Mouse (Mus musculus) adrenal gland, adult 2 months (tissue): Measurements from ENCODE around the gene Fam189a1. TPM values are rescaled to one million over a fixed set of nuclear protein-coding genes. Genes with fewer than 3 reads are reported as not detected.

Experiments used
- DNase-seq: peaks from one replicate; pipeline ENCODE4 v3.0.0; 2021
- polyA plus RNA-seq: library from polyadenylated mRNA; depleted of rRNA; stranded (reverse); fragments of >200 nt; gene quantifications from 2 replicates; pipeline ENCODE4 v1.2.3, GENCODE M21; 2012
- total RNA-seq, 2 experiments: library from RNA; stranded (reverse); gene quantifications; 2 replicates each; pipeline ENCODE4 v1.2.3; 2021

The Fam189a1 gene
- total and polyA plus RNA-seq, 3 experiments, result 0.37 to 1.9 (median 1.3) TPM

DNA sequence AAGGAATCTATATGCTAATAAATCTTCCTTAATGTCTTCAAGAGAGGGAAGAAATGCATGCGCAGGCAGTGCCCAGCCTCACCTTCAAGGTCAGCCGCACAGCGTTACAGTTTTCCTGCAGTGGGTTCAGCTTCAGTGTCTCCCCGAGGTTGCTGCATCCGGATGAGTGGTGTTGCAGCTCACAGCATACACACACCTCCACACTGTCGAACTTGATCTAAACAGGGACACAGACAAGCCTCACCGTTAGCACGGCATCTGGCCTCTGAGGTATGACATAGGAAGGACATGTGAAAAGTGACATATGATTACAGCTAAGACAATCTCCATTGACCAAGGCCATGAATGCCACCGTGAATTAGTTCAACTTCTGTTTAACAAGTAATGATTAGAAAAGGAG lies 336.7 kb downstream of the Fam189a1 start:
- no peak for DNase-seq

DNA sequence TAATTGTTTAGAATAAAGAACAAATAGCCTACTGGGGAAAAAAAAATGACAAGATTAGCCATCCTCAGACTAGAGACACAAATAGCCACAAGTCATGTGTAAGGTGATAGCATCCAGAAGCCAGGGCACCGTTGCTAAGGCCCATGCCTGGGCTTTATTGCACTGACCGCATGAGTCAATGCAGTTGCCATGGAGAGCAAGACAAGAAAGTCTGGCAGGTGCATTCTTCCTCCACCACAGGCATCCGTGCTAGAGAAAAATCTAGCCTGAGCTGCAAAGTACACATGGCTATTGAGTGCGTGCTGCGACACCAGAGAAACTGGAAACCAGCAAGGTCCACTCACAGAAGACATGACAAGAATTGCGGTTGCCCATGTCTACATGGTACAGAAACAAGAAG lies 347.5 kb downstream of the Fam189a1 start:
- DNase-seq, result no peak

DNA sequence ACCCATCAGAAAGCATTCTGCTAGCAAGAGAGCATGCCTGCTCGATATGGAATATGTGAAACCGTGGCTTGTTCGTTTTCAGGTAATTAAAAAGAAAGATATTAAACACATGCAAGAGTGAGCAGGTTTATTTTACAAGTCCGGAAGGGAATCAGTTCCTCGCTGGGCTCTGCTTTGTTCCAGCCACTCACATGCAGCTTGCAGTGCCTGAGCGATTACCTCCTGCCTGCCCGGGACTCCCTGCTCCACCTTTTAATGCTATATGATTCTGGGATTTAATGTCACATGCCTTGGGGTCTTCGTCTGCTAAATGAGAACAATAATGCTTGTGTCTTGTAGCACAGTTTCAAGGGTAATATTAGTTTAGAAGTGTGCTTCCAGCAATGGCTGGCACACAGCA lies 351.3 kb downstream of the Fam189a1 start:
- no peak for DNase-seq

DNA sequence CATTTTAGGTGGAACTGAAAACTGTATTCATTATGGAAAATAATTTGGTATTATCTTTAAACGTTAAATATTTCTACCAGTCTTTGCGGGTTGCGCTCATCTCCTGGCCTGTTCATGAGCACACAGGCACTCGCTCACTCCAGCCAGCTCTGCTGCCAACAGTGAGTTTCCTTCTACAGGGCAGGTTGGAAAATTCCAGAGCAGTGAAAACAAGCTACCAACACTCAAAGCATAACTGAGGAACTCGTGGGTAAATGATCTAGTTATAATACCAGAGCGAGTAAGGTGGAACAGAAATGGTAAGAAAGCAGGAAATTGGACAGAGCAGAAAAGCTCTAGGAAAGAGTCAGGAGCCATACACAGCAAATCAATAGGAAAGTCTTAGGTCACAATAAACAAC lies 360.8 kb downstream of the Fam189a1 start:
- no peak for DNase-seq

DNA sequence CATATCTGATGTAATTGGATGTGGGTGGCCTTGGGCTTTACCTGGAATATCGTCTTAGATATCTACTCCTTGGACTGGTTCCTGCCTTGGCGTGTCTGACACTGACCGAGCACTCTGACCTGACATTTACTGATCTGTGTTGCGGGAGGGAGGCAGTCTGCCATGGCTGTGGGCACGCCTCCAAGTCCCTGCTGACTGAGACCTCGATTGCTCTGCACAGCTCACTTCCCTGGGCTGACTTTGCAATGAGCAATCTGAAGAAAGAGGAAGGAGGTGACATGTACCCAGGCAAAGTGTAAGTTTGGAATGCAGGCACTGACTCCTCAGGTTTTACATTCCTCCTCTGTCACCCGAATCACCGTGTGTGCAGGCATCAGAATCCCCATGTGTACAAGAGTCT lies 364.3 kb downstream of the Fam189a1 start:
- peak; percentile 93 for DNase-seq

DNA sequence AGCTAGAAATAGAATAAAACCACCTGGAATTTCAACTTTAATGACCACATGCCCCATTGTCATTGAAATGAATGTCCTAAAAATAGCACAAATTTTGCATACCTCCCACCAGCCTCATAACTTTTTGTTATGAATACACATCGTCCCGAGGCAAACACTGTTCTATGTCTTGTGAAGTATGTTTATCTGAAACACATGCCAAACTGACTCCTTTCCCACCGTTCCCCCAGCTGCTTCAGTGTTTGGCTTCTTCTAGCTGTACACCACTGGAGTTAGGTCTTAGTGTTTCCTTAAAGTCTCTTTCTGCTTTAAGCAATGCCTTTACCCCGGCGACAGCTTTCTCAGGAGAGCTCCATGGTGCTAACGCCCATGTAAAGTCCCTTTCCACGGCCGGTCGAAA lies 365.2 kb downstream of the Fam189a1 start:
- DNase-seq, result no peak

DNA sequence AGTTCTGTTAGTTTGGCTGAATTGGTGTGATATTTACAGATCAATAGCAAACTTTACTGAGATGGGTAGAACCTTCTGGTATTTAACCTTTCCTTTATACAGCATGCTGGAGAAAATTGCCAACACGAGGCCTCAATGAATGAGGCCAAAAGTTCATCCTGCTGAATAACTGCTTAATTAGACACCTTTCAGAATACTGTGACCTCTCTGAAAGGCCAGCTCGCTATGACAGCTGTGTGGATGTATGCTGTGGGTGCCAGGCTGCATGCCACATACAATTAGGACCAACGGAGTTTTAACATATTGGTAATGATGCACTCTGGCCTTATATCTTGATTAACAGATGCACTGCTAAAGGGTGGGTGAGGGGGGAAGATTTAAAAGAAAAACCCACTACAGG lies 371.3 kb downstream of the Fam189a1 start:
- DNase-seq, result no peak

DNA sequence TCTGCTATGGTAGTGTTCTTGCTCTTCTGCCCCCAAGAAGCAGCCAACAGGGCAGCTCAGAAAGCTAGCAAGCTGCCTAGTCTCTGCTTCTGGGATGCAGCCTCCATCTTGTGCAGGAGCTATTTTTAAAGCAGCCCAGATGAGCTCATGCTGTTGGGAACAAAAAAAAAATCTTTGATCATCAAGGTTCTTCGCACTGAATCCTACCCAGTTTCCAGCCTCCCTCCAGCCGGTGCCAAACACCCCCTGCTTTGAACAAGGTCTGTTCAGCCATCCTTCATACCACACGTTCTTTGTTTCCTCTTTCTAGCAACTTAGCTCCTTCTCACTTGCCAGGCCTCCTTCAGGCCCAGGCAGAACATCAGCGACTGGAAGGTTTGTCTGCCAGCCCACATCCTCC lies 376.9 kb downstream of the Fam189a1 start:
- peak; percentile 45 for DNase-seq

DNA sequence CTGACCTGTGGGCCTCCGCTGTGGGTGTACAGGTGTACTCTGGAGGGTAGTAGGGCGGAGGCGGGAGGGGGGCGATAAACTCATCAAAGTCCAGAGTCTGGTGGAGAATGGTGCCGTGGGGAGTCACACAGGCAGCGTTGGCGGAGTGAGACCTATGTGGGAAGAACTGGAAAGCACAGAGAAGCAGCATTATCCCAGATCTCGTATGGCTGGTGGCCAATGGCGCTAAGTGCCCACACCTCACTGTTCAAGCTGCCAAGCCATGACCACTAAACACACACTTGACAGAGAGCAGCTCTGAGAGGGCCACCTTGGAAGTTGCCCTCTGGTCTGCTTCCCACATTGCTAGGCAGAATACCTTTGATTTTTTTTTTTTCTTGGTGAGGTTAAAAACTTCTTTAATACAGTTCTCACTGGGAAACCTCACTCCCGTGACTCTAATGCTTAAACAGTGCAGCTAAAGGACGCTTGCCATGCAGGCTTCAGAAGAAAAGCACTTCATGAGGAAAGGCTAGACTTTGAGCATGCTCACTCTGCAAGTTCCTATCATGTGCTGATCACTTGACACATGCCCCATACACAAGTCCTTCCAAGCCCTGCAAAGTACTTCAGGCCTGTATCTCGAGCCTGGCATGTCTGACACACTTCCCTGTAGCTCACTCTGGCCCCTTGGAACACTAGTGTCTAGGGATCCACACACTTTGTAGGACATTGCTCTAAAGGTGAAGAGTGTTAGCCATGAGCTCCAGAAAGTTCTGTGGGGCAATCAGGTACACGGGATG lies 379.5 kb downstream of the Fam189a1 start:
- DNase-seq, result no peak

DNA sequence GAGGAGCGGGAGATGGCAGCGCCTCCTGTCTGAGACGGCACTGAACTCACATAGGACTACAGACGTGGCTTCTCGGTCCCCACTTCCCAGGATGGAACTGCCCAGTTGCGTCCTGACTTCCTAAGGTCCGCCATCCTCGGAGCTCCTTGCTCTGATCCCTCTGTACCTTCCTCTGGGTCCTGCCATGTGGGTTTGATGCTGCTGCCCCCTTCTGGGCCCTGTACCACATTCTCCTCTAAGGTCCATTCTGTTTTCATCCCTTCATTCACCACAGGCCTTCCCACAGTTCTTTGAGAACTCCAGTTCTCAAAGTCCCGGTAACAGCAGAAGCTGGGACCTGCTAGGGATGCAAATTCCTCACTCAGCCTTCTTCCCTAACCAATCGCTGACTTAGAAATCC lies 382.9 kb downstream of the Fam189a1 start:
- DNase-seq, result no peak

DNA sequence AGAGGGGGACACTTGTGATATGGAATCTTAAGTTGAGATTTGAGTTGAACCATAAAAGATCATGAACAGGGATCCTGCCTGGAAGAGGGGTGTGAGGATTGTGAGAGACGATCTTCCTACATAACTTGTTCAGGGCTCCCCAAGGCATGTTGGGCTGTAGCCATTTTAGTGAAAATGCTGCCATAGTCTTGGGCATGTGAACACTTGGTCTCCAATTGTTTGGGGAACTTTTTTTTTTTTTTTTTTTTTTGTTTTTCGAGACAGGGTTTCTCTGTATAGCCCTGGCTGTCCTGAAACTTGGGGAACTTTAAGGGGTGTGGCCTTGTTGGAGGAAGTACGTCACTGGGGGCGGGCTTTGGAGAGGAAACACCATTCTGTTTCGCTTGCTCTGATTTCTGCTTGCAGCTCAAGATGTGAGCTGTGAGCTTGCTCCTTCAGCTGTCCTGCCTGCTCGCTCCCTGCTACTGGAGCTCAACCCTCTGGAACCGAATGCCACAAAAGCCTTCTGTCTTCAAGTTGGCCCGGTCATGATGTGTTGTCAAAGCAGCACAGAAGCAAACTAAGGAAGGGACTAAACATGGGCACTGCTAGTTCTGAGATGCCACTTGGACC lies 385.5 kb downstream of the Fam189a1 start:
- no peak for DNase-seq

DNA sequence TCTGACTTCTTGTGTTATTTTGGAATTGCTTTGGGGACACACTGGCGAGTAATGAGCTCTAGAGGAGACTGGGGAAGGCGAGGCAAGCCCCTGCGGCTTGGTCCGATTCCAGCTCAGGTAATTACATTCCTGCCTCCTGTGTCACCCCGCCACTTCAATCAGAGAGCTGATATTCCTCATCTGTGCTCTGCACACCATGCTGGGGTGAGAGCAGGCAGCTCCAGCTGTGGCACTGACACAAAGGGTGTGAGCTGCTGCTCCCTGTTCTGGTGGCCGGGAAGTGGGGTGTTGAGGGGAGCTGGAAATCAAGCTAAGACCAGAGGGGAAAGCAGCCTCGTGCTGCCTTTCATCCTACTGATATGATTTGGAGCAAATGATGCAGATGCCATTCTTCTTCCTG lies 386.6 kb downstream of the Fam189a1 start:
- DNase-seq, result no peak

DNA sequence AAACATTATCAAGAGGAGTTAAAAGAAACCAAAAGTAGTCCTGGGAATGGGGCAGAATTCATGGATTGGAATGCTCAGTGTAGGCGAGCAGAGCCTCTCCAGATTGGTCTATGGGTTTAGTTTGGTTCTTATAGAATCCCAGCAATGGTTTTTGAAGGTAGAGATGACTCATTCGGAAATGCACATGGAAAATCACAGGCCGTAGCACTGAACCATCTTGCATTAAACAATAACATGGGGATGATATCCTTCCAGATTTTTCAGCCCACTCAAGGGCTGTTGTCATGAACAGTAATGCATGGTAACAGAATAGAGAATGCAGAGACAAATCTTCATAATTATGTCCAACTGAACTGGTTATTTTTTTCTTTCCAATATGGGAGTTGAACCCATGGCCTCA lies 390.8 kb downstream of the Fam189a1 start:
- DNase-seq, result no peak

DNA sequence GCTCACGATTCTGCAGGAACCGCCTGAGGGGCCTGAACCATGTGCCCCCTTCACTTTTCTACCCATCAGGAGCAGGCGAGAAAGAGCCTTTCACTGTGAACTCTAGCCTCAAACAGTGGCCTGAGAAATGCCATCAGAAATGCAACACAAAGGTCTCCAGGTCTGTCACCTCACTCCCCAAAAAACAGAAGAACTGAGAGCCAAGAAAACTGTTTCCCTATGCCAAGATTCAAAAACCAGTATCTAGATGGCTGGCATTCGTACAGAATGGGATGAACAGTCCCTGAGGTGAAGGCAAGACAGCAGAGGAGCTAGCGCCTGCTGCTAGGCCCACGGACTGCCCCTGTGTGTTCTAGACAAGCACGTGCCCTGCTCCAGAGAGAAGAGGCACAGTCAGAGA lies 401.2 kb downstream of the Fam189a1 start:
- no peak for DNase-seq

DNA sequence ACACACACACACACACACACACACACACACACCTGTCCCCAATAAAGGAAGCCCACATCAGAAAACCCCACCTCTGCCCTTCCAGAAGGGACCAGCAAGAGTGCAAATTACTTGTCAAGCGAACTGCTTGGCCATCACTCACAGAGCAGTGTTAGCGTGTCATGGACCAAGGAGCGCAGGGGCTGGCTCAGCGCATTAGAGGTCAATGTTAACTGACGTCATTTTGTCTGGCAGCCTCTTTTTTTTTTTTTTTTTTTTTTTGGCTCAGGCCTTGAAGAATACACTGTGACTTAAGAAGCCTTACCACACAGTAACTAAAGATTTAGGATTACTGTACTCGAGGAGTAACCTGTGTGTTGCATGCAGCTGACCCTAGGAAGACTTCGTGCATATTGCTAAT lies 402.2 kb downstream of the Fam189a1 start:
- peak; percentile 74 for DNase-seq

DNA sequence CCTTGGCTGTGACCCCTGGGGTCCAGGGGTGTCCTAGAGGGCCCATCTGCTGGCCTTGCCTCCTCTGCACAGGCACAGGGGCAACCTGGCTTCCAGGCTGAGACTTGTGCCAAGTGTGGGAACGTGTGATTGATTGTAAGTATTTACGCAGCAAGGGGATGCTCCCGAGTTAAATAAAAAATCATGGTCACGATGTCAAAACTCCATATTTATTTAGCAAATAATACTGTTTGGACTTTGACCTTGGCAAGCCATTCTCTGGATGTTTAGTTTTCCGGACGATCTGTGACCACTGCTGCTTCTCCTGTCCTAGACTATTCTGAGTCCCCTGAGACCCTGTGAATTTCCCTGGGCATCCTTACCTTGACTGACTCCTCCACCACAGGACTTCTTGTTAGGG lies 402.7 kb downstream of the Fam189a1 start:
- peak; percentile 49 for DNase-seq

DNA sequence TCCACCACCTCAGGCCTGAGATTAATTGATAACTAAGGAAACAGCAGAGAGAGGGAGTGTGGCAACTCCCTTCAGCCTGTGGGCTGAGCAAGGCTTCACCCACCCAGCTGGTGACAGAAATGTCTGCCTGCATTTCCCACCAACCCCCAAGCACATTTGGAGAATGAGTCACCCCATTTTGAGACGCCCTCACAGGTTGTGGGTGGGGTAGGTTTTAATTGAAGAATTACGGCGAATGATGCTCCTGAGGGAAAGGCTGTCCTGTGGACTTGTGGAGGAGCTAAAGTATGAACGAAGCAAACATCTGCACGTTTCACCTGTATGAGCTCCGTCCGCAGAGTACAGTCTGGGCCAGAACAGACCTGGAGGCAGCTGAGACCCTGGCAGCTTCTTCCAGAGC lies 404.2 kb downstream of the Fam189a1 start:
- no peak for DNase-seq

DNA sequence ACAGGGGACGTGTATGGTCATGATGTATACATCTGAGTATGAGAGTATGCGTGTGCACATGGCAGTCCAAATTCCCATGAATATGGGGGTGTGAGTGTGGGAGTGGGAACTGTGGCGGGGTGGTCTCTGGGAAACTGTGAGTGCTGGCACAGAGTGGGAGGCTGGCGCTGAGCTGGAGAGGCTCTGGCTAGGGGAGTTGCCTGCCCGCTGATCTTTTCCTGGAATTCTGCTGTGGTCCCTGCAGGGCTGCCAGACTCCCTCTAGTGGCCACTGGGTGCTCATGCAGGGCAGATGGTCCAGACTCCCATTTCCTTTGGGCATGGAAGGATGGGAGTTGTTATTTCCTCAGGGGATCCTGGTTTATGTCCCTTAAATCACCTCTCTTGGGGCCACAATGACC lies 404.9 kb downstream of the Fam189a1 start:
- peak; percentile 52 for DNase-seq

DNA sequence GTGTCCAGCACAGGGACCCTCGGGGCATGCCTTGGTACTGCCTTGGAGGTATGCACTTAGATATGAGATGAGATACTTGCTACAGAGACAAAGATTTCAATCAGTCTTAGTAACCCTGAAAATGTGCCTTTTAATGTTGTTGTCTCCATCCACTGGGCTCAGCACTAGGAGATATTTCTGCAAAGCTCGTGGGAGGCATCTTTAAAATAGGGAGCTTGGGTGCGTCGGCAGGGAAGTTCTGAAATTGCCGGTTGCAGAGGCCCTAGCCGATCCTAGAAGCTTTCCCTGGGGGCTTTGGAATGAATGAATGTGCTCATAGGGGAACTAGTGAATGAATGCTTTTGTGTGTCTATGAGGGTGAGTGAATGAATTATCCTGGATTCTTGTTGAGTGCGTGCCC lies 412.8 kb downstream of the Fam189a1 start:
- no peak for DNase-seq

DNA sequence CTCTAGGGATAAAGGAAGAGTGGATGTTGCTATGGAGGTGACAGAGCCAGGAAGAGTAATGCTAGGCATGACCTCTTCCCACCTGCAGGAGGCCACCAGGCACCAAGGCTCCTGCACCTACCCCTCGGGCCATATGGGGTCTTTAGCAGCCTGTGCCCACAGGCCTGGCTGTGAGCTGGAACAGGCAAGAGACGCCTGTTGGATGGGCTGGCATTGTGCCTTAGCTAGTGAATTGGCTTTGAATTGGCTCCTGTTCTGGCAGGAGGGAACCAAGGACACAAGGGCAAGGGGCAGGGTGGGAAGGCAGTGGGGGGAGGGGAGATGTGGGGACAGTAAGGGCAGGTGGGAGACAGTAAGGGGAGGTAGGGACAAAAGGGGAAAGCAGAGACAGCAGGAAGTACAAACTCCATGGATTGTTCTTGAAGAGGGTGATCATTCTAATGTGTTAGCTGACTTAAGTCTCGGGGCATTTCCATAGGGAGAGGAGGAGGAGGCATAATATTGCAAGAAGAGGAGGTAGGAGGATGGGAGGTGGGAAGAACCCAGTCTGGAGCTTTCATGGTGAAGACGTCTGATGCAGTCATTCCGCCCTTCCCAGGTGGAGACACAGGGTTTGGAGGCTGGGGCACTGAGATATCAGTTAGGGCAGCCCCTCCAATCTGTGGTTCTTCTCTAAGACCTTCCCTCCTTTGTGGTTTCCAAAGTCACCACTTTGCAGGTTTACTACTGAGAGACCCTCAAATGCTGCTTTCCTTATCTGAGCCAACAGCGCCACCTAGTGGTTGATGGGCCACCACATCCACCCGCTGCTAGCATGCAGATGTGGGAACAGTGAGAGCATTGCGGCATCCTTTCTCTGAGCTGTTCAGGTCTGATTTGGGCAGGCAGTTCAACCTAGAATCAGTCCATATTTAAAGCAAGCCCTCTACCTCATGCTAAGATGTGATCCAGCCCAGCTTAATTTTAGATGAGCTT lies 414.8 kb downstream of the Fam189a1 start:
- peak; percentile 45 for DNase-seq

DNA sequence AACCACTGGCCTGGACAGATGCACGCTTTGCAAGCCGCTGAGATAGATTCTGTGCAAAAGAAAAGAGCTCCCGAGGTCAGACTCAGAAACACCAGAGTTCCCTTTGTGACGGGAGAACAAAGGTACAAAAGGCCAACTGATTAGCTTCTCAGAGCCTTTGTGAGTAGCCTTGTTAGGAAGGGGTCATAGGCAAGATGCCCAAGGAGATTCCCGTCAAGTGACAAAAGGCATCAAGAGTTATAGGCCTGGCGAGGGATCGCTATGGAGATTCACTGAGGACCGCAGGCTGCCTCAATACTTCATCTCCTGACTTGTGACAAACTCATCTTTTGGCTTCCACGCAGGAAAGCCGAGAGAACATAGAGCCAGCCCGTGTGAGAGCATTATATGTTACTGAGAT lies 417.2 kb downstream of the Fam189a1 start:
- no peak for DNase-seq

DNA sequence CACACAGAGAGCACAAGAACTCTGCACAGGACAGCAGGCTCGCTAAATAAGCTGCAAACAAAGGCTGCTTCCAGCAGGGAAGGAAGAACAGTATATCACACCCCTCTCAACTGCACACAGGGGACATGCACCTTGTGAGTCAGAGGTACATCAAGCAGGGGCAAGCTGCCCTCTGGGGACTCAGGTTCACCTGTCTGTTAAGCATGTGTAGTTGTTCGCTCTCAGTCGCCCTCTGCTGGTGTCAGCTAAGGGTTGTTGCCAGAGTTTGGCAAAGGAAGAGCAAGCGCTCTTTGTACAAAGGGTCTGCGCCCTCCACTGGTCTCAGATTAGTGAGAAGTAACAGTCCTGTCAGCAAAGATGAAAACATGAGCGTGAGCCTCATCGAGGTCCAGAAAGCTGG lies 426.6 kb downstream of the Fam189a1 start:
- DNase-seq, result peak; percentile 22

DNA sequence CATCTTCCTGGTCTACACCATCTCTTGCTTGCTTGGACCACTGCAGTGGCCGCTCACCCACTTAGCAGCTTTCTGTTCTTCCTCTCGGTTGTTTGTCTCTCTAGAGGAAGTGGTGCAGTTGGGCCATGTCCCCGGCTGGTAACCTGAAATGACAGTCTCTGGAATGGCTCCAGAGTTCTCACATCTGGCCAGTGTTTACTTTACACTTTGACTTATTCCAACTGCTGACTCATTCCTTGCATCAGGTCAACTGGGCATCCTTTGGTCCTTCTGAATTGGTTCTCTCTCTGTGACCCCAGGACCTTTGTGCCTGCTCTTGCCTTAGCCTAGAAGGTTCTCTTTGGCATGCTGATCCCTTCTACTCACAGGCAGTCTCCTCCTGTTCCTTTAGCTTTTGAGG lies 427.6 kb downstream of the Fam189a1 start:
- no peak for DNase-seq
